Mouse (Mus musculus): ENCODE measurements around the gene Gm20767. TPM values are rescaled to one million over a fixed set of nuclear protein-coding genes. Genes with fewer than 3 reads are reported as not detected.
A peak's percentile ranks its signal among the peaks of the same experiment; 100 is the strongest.
"Not testable (repeated sequence)": the region's sequence is repeated elsewhere in the genome, so short reads cannot be mapped to it uniquely, and the experiment has no call there.

Gene Gm20767
- polyA plus RNA-seq (2014; fragmentation: Nextera tagmentation; extraction: Ambion mirVana), result not detected in 2 replicates

GRCm38 (mm10) chr13:120139946-120140345 lies at the start of gene Gm20767:
Gene Gm20767 (plus strand): TSS chr13:120140246.
- 83% methylated on average over 1 of the region's 5 CpGs for WGBS
- not testable (repeated sequence) for H3K4me1 ChIP-seq (ENCODE audit: control insufficient read depth, insufficient read depth, low read length); H3K27me3 ChIP-seq (ENCODE audit: control insufficient read depth, insufficient read depth, low read length); H3K36me3 ChIP-seq (ENCODE audit: control insufficient read depth, insufficient read depth, low read length); H3K9me3 ChIP-seq (ENCODE audit: control insufficient read depth, low read length); H3K9ac ChIP-seq (ENCODE audit: low read length); H3K4me3 ChIP-seq (ENCODE audit: low read depth, low read length); DNase-seq (ENCODE audit: low spot score); H3K27ac ChIP-seq (ENCODE audit: low read depth, low read length); ATAC-seq (ENCODE audit: insufficient read depth, low FRiP score, low TSS enrichment); H3K4me2 ChIP-seq (ENCODE audit: low read depth)

GRCm38 (mm10) chr13:120092950-120093349 lies 47.1 kb upstream of the Gm20767 start:
- no CpG with 5 or more reads among the region's 13 CpGs for WGBS
- H3K9ac ChIP-seq (ENCODE audit: low read length); H3K9me3 ChIP-seq (ENCODE audit: control insufficient read depth, low read length); DNase-seq (ENCODE audit: low spot score); H3K27me3 ChIP-seq (ENCODE audit: control insufficient read depth, insufficient read depth, low read length); H3K36me3 ChIP-seq (ENCODE audit: control insufficient read depth, insufficient read depth, low read length); H3K27ac ChIP-seq (ENCODE audit: low read depth, low read length); ATAC-seq (ENCODE audit: insufficient read depth, low FRiP score, low TSS enrichment); H3K4me1 ChIP-seq (ENCODE audit: control insufficient read depth, insufficient read depth, low read length); H3K4me2 ChIP-seq (ENCODE audit: low read depth); H3K4me3 ChIP-seq (ENCODE audit: low read depth, low read length): not testable (repeated sequence)

GRCm38 (mm10) chr13:120096241-120096937 lies 43.7 kb upstream of the Gm20767 start:
- H3K4me2 ChIP-seq (ENCODE audit: low read depth), result not testable (repeated sequence)

GRCm38 (mm10) chr13:120096938-120097256 lies 43.1 kb upstream of the Gm20767 start:
- 0% methylated on average over 4 of the region's 13 CpGs for WGBS
- not testable (repeated sequence) for H3K27ac ChIP-seq (ENCODE audit: low read depth, low read length); H3K4me3 ChIP-seq (ENCODE audit: low read depth, low read length); H3K4me1 ChIP-seq (ENCODE audit: control insufficient read depth, insufficient read depth, low read length); H3K9me3 ChIP-seq (ENCODE audit: control insufficient read depth, low read length); H3K27me3 ChIP-seq (ENCODE audit: control insufficient read depth, insufficient read depth, low read length); DNase-seq (ENCODE audit: low spot score); H3K9ac ChIP-seq (ENCODE audit: low read length); H3K4me2 ChIP-seq (ENCODE audit: low read depth); H3K36me3 ChIP-seq (ENCODE audit: control insufficient read depth, insufficient read depth, low read length)
- ATAC-seq (ENCODE audit: insufficient read depth, low FRiP score, low TSS enrichment), result peak; percentile 49

More at GRCm38 (mm10) chr13:120096241-120096937, 43.7 kb upstream of the Gm20767 start:
- not testable (repeated sequence) for H3K4me1 ChIP-seq (ENCODE audit: control insufficient read depth, insufficient read depth, low read length); H3K4me3 ChIP-seq (ENCODE audit: low read depth, low read length); H3K27ac ChIP-seq (ENCODE audit: low read depth, low read length); H3K9me3 ChIP-seq (ENCODE audit: control insufficient read depth, low read length); H3K9ac ChIP-seq (ENCODE audit: low read length); H3K27me3 ChIP-seq (ENCODE audit: control insufficient read depth, insufficient read depth, low read length); H3K36me3 ChIP-seq (ENCODE audit: control insufficient read depth, insufficient read depth, low read length)
- ATAC-seq (ENCODE audit: insufficient read depth, low FRiP score, low TSS enrichment), result peak; percentile 78
- under 1% methylated on average over 21 of the region's 38 CpGs for WGBS
- DNase-seq (ENCODE audit: low spot score), result peak; percentile 28

- not testable (repeated sequence) for DNase-seq (ENCODE audit: low spot score); ATAC-seq (ENCODE audit: insufficient read depth, low FRiP score, low TSS enrichment)
These were observed 40.7 kb upstream of the Gm20767 start for GRCm38 (mm10) chr13:120099327-120099726.

GRCm38 (mm10) chr13:120106504-120106903 lies 33.5 kb upstream of the Gm20767 start:
- not testable (repeated sequence) for DNase-seq (ENCODE audit: low spot score); H3K4me3 ChIP-seq (ENCODE audit: low read depth, low read length); H3K36me3 ChIP-seq (ENCODE audit: control insufficient read depth, insufficient read depth, low read length); H3K9ac ChIP-seq (ENCODE audit: low read length); H3K4me2 ChIP-seq (ENCODE audit: low read depth); ATAC-seq (ENCODE audit: insufficient read depth, low FRiP score, low TSS enrichment); H3K9me3 ChIP-seq (ENCODE audit: control insufficient read depth, low read length); H3K4me1 ChIP-seq (ENCODE audit: control insufficient read depth, insufficient read depth, low read length); H3K27me3 ChIP-seq (ENCODE audit: control insufficient read depth, insufficient read depth, low read length); H3K27ac ChIP-seq (ENCODE audit: low read depth, low read length)
- WGBS, result no CpG with 5 or more reads among the region's 5 CpGs

More at GRCm38 (mm10) chr13:120099327-120099726, 40.7 kb upstream of the Gm20767 start:
- not testable (repeated sequence) for H3K27me3 ChIP-seq (ENCODE audit: control insufficient read depth, insufficient read depth, low read length); H3K36me3 ChIP-seq (ENCODE audit: control insufficient read depth, insufficient read depth, low read length); H3K27ac ChIP-seq (ENCODE audit: low read depth, low read length); H3K4me1 ChIP-seq (ENCODE audit: control insufficient read depth, insufficient read depth, low read length); H3K9ac ChIP-seq (ENCODE audit: low read length); H3K4me3 ChIP-seq (ENCODE audit: low read depth, low read length); H3K9me3 ChIP-seq (ENCODE audit: control insufficient read depth, low read length); H3K4me2 ChIP-seq (ENCODE audit: low read depth)
- WGBS, result no CpG with 5 or more reads among the region's 5 CpGs

GRCm38 (mm10) chr13:120107000-120107399 lies 33.0 kb upstream of the Gm20767 start:
- not testable (repeated sequence) for H3K9me3 ChIP-seq (ENCODE audit: control insufficient read depth, low read length); H3K4me1 ChIP-seq (ENCODE audit: control insufficient read depth, insufficient read depth, low read length); H3K4me3 ChIP-seq (ENCODE audit: low read depth, low read length); H3K36me3 ChIP-seq (ENCODE audit: control insufficient read depth, insufficient read depth, low read length); H3K9ac ChIP-seq (ENCODE audit: low read length); H3K27me3 ChIP-seq (ENCODE audit: control insufficient read depth, insufficient read depth, low read length); H3K4me2 ChIP-seq (ENCODE audit: low read depth); DNase-seq (ENCODE audit: low spot score); ATAC-seq (ENCODE audit: insufficient read depth, low FRiP score, low TSS enrichment); H3K27ac ChIP-seq (ENCODE audit: low read depth, low read length)
- 80% methylated on average over 2 of the region's 2 CpGs for WGBS

GRCm38 (mm10) chr13:120142348-120142747 lies 2.3 kb downstream of the Gm20767 start:
- not testable (repeated sequence) for DNase-seq (ENCODE audit: low spot score); H3K4me1 ChIP-seq (ENCODE audit: control insufficient read depth, insufficient read depth, low read length); H3K9me3 ChIP-seq (ENCODE audit: control insufficient read depth, low read length); H3K27ac ChIP-seq (ENCODE audit: low read depth, low read length); H3K36me3 ChIP-seq (ENCODE audit: control insufficient read depth, insufficient read depth, low read length); ATAC-seq (ENCODE audit: insufficient read depth, low FRiP score, low TSS enrichment); H3K9ac ChIP-seq (ENCODE audit: low read length); H3K4me2 ChIP-seq (ENCODE audit: low read depth); H3K4me3 ChIP-seq (ENCODE audit: low read depth, low read length); H3K27me3 ChIP-seq (ENCODE audit: control insufficient read depth, insufficient read depth, low read length)
- 82% methylated on average over 2 of the region's 3 CpGs for WGBS

GRCm38 (mm10) chr13:120149660-120150407 lies 9.8 kb downstream of the Gm20767 start:
- H3K36me3 ChIP-seq (ENCODE audit: control insufficient read depth, insufficient read depth, low read length); H3K27me3 ChIP-seq (ENCODE audit: control insufficient read depth, insufficient read depth, low read length); H3K4me2 ChIP-seq (ENCODE audit: low read depth); H3K9me3 ChIP-seq (ENCODE audit: control insufficient read depth, low read length); H3K27ac ChIP-seq (ENCODE audit: low read depth, low read length); DNase-seq (ENCODE audit: low spot score); H3K4me3 ChIP-seq (ENCODE audit: low read depth, low read length); H3K9ac ChIP-seq (ENCODE audit: low read length); ATAC-seq (ENCODE audit: insufficient read depth, low FRiP score, low TSS enrichment); H3K4me1 ChIP-seq (ENCODE audit: control insufficient read depth, insufficient read depth, low read length): not testable (repeated sequence)
- WGBS, result 70% methylated on average over 3 of the region's 4 CpGs

Data from neural tube, embryonic 11.5 days (tissue).